Mouse (Mus musculus) cerebellum, postnatal 10 days (tissue): ENCODE data around the gene Unk.

Source experiments
- DNase-seq, 2 experiments: peaks; one replicate each; pipeline ENCODE4 v3.0.0; 2021; ENCODE audit warnings: mixed read lengths in 2 of 2

Gene Unk

GRCm38 (mm10) chr11:116110131-116110530 is 80.0 kb downstream of the Unk start:
- DNase-seq, result peak; percentile 47 to 60

DNA sequence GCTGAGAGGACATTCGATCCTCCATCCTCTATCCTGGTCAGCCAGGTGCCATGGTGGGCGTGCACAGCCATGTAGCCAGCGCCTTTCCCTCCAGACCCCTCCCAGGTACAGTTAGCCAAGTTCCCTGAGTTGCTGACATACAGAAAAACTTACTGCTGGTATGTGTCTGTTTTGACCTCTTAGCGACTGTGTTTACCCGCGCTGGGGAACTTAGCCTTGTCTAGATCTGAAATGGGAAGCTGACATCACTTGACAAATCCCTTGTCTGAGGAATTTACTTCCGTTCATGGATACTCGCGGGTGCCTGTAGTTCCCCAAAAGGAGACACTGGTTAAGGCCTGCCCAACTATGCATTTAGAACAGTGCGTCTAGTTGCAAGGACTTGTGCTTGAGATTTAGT is 80.4 kb downstream of the Unk start:
- no peak for DNase-seq
